Mouse (Mus musculus) ES-E14 (cell line): Measurements from ENCODE around the gene Zfp106. TPM values are rescaled to one million over a fixed set of nuclear protein-coding genes. Genes with fewer than 3 reads are reported as not detected.
"Not testable (repeated sequence)": the region's sequence is repeated elsewhere in the genome, so short reads cannot be mapped to it uniquely, and the experiment has no call there.

Source experiments
- DNase-seq: peaks from one replicate; pipeline ENCODE4 v3.0.0-alpha.2; 2013; ENCODE audit warnings: low read depth, low spot score
- H3K27ac ChIP-seq: 2 replicates; pipeline ENCODE4 v1.5.1; 2012; ENCODE audit warnings: low read depth, mild to moderate bottlenecking, low read length, moderate library complexity, mixed read lengths; ENCODE audit not compliant: poor library complexity, insufficient read depth, severe bottlenecking
- H3K36me3 ChIP-seq: 2 replicates; pipeline ENCODE4 v1.6.1; 2012; ENCODE audit warnings: mild to moderate bottlenecking, low read length, moderate library complexity, mixed read lengths; ENCODE audit not compliant: control insufficient read depth, poor library complexity, insufficient read depth, severe bottlenecking
- H3K4me1 ChIP-seq, 2 experiments: fragments of 150-350 bp in 1 of 2; sonication (generic) in 1 of 2; 2 replicates each; pipeline ENCODE4 v1.6.1; 2012; ENCODE audit warnings: low read length in 2 of 2, mild to moderate bottlenecking in 1 of 2, mixed read lengths in 1 of 2; ENCODE audit not compliant: control insufficient read depth in 2 of 2, insufficient read depth in 2 of 2, poor library complexity in 1 of 2
- H3K4me3 ChIP-seq, 2 experiments: fragments of 150-350 bp in 1 of 2; sonication (generic) in 1 of 2; 2 replicates each; pipeline ENCODE4 v1.5.1; 2012; ENCODE audit warnings: low read length in 2 of 2, low read depth in 1 of 2, mild to moderate bottlenecking in 1 of 2, mixed read lengths in 1 of 2; ENCODE audit not compliant: insufficient read depth in 1 of 2, poor library complexity in 1 of 2, severe bottlenecking in 1 of 2
- H3K9ac ChIP-seq: 2 replicates; pipeline ENCODE4 v1.6.1; 2012; ENCODE audit warnings: low read depth, mild to moderate bottlenecking, low read length, mixed read lengths; ENCODE audit not compliant: poor library complexity, insufficient read depth, severe bottlenecking
- H3K9me3 ChIP-seq: fragments of 150-350 bp; sonication (generic); 2 replicates; pipeline ENCODE4 v1.6.1; 2012; ENCODE audit warnings: low read depth, mild to moderate bottlenecking, low read length; ENCODE audit not compliant: control insufficient read depth, insufficient read depth
- CHD2 ChIP-seq: IDR thresholded peaks from 2 replicates; pipeline ENCODE4 v1.6.1; 2014; ENCODE audit warnings: mild to moderate bottlenecking, low read depth, low read length, inconsistent platforms
- HCFC1 ChIP-seq: IDR thresholded peaks from 2 replicates; pipeline ENCODE4 v1.6.1; 2012; ENCODE audit warnings: low read length, inconsistent platforms, borderline replicate concordance; ENCODE audit not compliant: insufficient read depth
- MAFK ChIP-seq: IDR thresholded peaks from 2 replicates; pipeline ENCODE4 v1.6.1; 2014; ENCODE audit warnings: mild to moderate bottlenecking, low read depth, low read length, inconsistent platforms; ENCODE audit not compliant: insufficient read depth
- ZC3H11A ChIP-seq: IDR thresholded peaks from 2 replicates; pipeline ENCODE4 v1.6.1; 2012; ENCODE audit warnings: low read depth, mild to moderate bottlenecking, inconsistent platforms, low read length, borderline replicate concordance
- ZNF384 ChIP-seq: IDR thresholded peaks from 2 replicates; pipeline ENCODE4 v1.6.1; 2012; ENCODE audit warnings: low read depth, low read length, inconsistent platforms
- in situ Hi-C, 2 experiments: fragments of 600-800 bp; cut with MboI; formaldehyde crosslinking; loops; one replicate each; pipeline ENCODE4 v1.15.1; 2025; ENCODE audit warnings: low sequenced_read_pairs in 2 of 2, inconsistent platforms in 1 of 2; ENCODE audit not compliant: unreplicated experiment in 2 of 2
- total RNA-seq: library from RNA; depleted of rRNA; stranded (reverse); fragments of 300-350 nt; gene quantifications from 2 replicates; pipeline ENCODE4 v1.2.3, GENCODE M21; 2012

Zfp106 gene
- total RNA-seq, 1 experiment = 117 TPM

DNA sequence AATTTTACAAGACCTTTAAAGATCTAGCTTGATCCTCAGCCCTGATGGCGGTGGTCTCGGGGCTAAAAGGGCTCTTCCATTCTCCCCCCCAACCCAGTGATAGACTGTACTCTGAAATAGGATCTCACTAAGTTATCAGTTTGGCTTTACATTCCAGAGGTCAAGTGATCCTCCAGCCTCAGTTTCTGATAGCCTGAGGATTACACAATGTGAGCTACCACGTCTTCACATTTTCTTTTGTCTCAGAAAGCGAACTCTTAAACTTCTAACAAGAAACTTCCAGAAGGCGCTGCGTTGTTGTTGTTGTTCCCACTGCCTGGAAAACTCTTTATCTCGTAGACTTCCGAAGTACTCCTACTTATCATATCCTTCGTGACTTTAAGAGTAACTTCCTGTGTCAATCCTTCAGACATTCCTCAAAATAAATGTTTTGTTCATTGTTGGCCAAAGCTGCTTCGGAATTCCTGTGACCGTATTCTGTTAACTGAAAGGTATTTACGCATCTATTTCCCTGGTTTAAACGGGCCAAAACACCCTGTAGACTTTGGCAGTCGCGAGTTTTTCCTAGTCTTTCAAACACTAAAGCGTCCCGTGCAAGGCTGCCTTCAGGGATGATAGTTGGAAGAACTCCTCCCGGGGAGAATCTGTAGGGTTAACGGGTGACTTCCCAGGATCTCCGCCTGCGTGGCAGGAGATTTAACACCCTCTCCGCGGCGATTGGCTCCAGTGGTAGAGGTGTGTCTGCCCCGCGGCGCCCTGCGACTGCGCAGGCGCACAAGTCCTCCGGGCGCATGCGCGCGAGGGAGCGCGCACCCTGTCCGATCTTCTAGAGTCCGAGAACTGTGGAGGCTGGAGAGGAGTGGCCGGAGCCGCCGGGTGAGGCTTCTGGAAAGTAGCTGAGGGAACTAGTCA is 3.5 kb upstream of the Zfp106 start, which contains the start of gene Snap23:
Gene Snap23 (plus strand): TSS at position 786 of the 912 bp plus-strand sequence.
- Histone ChIP-seq H3K4me1 (peaks cover 2 to 3% of the 10 kb centered on the region in 2 experiments; a peak in 1 of 4 replicates), H3K4me3 (peak within 1 kb of the TSS; percentile 75 to 89), H3K36me3 (no peaks in the 10 kb centered on the region), H3K9me3 (no peaks in the 10 kb centered on the region), H3K27ac (peak within 1 kb of the TSS; percentile 2; the same call in 1 of the 2 replicates), H3K9ac (peak within 1 kb of the TSS; percentile 91)
- DNase-seq = peak; percentile 88
- in situ Hi-C loops = no loop called here
- TF ChIP-seq MAFK (no peak), CHD2 (no peak), ZNF384 (no peak), ZC3H11A (no peak), HCFC1 (no peak)

DNA sequence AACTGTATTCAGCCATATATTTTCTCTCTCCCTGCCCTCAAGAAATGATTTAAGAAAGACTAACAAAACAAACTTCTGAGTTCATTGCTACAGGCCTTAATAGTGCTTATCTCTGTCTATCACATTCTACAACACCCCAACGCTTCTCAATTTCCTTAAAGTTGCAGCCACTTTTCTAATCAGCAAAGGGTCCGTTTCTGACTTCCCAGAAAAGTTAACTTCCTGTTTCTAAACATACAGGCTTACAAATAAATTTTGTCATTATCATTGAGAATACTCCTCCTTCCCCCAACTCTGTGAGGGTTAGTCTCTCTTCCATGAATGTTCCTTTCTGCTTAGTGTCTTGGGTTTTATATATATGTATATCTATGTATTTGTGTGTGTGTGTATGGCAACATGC is 1.7 kb upstream of the Zfp106 start:
- Histone ChIP-seq H3K4me3 (no peak overlapping the region), H3K9me3 (no peaks in the 10 kb centered on the region), H3K9ac (no peak overlapping the region), H3K27ac (no peak overlapping the region), H3K4me1 (peaks cover 0 to 4% of the 10 kb centered on the region in 2 experiments; a peak in 1 of 4 replicates), H3K36me3 (no peaks in the 10 kb centered on the region)
- DNase-seq = no peak
- no peak for TF ChIP-seq MAFK
- TF ChIP-seq ZNF384 = no peak
- TF ChIP-seq ZC3H11A = no peak
- no peak for TF ChIP-seq HCFC1
- TF ChIP-seq CHD2 = no peak
- in situ Hi-C loops = no loop called here

DNA sequence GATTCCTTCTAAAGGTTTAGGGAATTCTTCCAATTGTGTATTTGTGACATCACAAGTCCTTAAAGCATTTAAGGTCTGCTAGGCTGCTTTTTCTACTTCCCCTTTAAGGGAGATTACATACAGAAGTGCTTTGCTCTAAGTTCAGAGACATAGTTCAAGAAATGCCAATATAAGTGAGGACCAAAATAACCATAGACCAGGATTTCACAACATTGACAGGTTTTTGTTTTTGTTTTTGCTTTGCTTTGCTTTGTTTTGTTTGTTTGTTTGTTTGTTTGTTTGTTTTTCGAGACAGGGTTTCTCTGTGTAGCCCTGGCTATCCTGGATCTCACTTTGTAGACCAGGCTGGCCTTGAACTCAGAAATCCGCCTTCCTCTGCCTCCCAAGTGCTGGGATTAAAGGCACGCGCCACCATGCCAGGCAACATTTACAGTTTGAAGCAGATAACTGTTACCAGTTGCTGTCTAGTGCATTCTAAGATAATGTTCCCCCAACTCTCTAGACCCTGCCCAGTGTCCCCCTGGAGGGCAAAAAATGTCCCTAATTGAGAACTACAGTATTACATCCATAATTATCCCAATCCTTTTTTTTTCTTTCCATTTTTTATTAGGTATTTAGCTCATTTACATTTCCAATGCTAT is 1.0 kb upstream of the Zfp106 start:
- H3K27ac ChIP-seq, DNase-seq, in situ Hi-C loops, H3K9me3 ChIP-seq, H3K4me1 ChIP-seq, H3K36me3 ChIP-seq, H3K9ac ChIP-seq, H3K4me3 ChIP-seq: not testable (repeated sequence)

DNA sequence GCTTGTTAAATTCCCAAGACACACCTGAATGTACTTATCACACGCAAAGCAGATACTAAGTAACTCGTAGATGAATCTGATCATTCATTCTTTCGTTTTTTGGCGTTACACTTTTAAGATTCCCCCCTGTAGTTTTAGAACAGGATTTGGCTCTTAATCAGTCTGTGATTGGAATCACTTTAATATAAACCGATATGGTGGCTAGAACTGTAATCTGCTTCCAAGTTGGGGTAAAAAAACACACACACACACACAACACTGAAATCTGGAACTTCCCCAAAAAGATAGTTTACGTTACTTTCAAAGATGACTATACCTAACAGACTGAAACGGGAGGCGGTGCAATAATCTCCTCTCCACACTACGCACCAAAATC is 796 bp downstream of the Zfp106 start:
- in situ Hi-C loops = no loop called here
- no peaks in the 10 kb centered on the region for H3K9me3 ChIP-seq
- peak overlapping the region; percentile 79 to 87 for H3K4me3 ChIP-seq
- H3K9ac ChIP-seq = peak overlapping the region; percentile 98
- no peaks in the 10 kb centered on the region for H3K36me3 ChIP-seq
- H3K27ac ChIP-seq = peak overlapping the region; percentile 85; the same call in 1 of the 2 replicates
- DNase-seq = no peak
- H3K4me1 ChIP-seq = peaks cover 2% of the 10 kb centered on the region in 2 experiments; a peak in 2 of 4 replicates
- TF ChIP-seq ZNF384 (no peak), CHD2 (no peak), MAFK (no peak), ZC3H11A (no peak), HCFC1 (no peak)
